Mouse (Mus musculus): ENCODE measurements at regions not wholly inside any gene's neighbourhood (a gene's known extent, or its start where the extent isn't known, plus 50 kb on each side); places are given as distances from the start of the nearest gene placed in this dataset.

DNA sequence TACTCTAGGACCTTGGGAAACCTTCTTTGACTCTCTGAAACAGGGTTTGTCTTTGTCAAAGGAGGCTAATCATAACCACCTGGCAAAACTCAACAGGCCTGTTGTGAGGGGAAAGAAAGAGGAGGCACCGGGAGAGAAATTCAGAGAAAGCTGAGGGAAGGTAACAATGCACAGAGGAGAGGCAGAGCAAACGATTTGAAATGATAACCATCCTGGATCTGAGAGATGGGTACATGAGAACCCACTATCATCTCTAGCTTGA is 108.3 kb upstream of the Zfp703 start:
- H3K4me1 ChIP-seq (ENCODE audit: insufficient read depth, low read depth, low read length) = no peaks in the 10 kb centered on the region
- ATAC-seq (ENCODE audit: extremely low read depth, insufficient number of reproducible peaks, low FRiP score, poor library complexity, severe bottlenecking) = no peak
- peaks cover 22% of the 10 kb centered on the region for H3K9me3 ChIP-seq (replicated peaks)
- no peaks in the 10 kb centered on the region for H3K36me3 ChIP-seq (replicated peaks)
- H3K27me3 ChIP-seq (ENCODE audit: insufficient read depth, low read length) = peaks cover 10% of the 10 kb centered on the region; the same call in 1 of the 2 replicates
- DNase-seq (ENCODE audit: low spot score) = no peak
- no peak overlapping the region for H3K4me3 ChIP-seq (ENCODE audit: low read depth, low read length)
- no peak for TF ChIP-seq GATA2 (IDR thresholded peaks at IDR 0.05; ENCODE audit: borderline replicate concordance, low read depth, low read length)
- TF ChIP-seq POLR2AphosphoS5 (IDR thresholded peaks at IDR 0.05; ENCODE audit: insufficient replicate concordance, low read depth, low read length) = no peak
- no peak for TF ChIP-seq GATA1 (IDR thresholded peaks at IDR 0.05; ENCODE audit: borderline replicate concordance, low read length)
- no peak for TF ChIP-seq CTCF (IDR thresholded peaks at IDR 0.05; ENCODE audit: low read depth, low read length)
- TF ChIP-seq TAL1 (conservative IDR thresholded peaks at IDR 0.05; ENCODE audit: low read depth, low read length) = no peak

GRCm38 (mm10) chr8:26871838-26872237 is 105.3 kb upstream of the Zfp703 start:
- TF ChIP-seq GATA1 (IDR thresholded peaks at IDR 0.05; ENCODE audit: borderline replicate concordance, low read length) = no peak
- TF ChIP-seq GATA2 (IDR thresholded peaks at IDR 0.05; ENCODE audit: borderline replicate concordance, low read depth, low read length) = no peak
- TF ChIP-seq CTCF (IDR thresholded peaks at IDR 0.05; ENCODE audit: low read depth, low read length) = no peak
- TF ChIP-seq POLR2AphosphoS5 (IDR thresholded peaks at IDR 0.05; ENCODE audit: insufficient replicate concordance, low read depth, low read length) = no peak
- TF ChIP-seq TAL1 (conservative IDR thresholded peaks at IDR 0.05; ENCODE audit: low read depth, low read length) = no peak
- H3K9me3 ChIP-seq (replicated peaks) = peaks cover 22% of the 10 kb centered on the region
- ATAC-seq (ENCODE audit: extremely low read depth, insufficient number of reproducible peaks, low FRiP score, poor library complexity, severe bottlenecking) = no peak

GRCm38 (mm10) chr8:26872382-26872781 is 104.7 kb upstream of the Zfp703 start:
- H3K36me3 ChIP-seq (replicated peaks) = no peaks in the 10 kb centered on the region
- H3K4me3 ChIP-seq (ENCODE audit: low read depth, low read length) = no peak overlapping the region
- no peaks in the 10 kb centered on the region for H3K4me1 ChIP-seq (ENCODE audit: insufficient read depth, low read depth, low read length)
- DNase-seq (ENCODE audit: low spot score) = no peak
- no peak for ATAC-seq (ENCODE audit: extremely low read depth, insufficient number of reproducible peaks, low FRiP score, poor library complexity, severe bottlenecking)
- H3K27me3 ChIP-seq (ENCODE audit: insufficient read depth, low read length) = peaks cover 10% of the 10 kb centered on the region
- TF ChIP-seq GATA1 (IDR thresholded peaks at IDR 0.05; ENCODE audit: borderline replicate concordance, low read length) (no peak), TAL1 (conservative IDR thresholded peaks at IDR 0.05; ENCODE audit: low read depth, low read length) (no peak), POLR2AphosphoS5 (IDR thresholded peaks at IDR 0.05; ENCODE audit: insufficient replicate concordance, low read depth, low read length) (no peak), CTCF (IDR thresholded peaks at IDR 0.05; ENCODE audit: low read depth, low read length) (no peak), GATA2 (IDR thresholded peaks at IDR 0.05; ENCODE audit: borderline replicate concordance, low read depth, low read length) (no peak)
- H3K9me3 ChIP-seq (replicated peaks) = peaks cover 22% of the 10 kb centered on the region

More at GRCm38 (mm10) chr8:26871838-26872237, 105.3 kb upstream of the Zfp703 start:
- Histone ChIP-seq H3K4me1 (ENCODE audit: insufficient read depth, low read depth, low read length) (no peaks in the 10 kb centered on the region), H3K4me3 (ENCODE audit: low read depth, low read length) (no peak overlapping the region), H3K27me3 (ENCODE audit: insufficient read depth, low read length) (peaks cover 10% of the 10 kb centered on the region), H3K36me3 (replicated peaks) (no peaks in the 10 kb centered on the region)
- DNase-seq (ENCODE audit: low spot score) = no peak

DNA sequence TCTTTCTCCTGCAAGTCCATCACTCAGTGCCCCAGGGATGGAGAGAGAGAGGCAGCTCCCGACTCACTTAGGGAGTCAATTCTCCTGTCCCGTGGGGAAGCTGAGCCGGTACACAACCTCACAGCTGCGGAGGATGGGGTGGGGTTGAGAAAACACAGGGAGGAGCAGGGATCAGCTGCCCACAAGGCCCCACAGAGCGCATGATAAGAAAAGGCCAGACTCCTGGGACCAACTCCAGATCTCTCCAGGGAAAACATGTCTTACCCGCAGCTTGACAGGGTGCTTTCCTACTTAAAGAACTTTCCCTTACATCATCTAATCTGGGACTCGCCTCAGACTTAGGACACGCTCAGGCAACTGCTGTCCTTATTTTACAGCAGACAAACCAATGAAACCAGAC is 104.3 kb upstream of the Zfp703 start:
- TF ChIP-seq TAL1 (conservative IDR thresholded peaks at IDR 0.05; ENCODE audit: low read depth, low read length) (no peak), GATA2 (IDR thresholded peaks at IDR 0.05; ENCODE audit: borderline replicate concordance, low read depth, low read length) (no peak), GATA1 (IDR thresholded peaks at IDR 0.05; ENCODE audit: borderline replicate concordance, low read length) (no peak), CTCF (IDR thresholded peaks at IDR 0.05; ENCODE audit: low read depth, low read length) (no peak), POLR2AphosphoS5 (IDR thresholded peaks at IDR 0.05; ENCODE audit: insufficient replicate concordance, low read depth, low read length) (no peak)
- no peaks in the 10 kb centered on the region for H3K36me3 ChIP-seq (replicated peaks)

DNA sequence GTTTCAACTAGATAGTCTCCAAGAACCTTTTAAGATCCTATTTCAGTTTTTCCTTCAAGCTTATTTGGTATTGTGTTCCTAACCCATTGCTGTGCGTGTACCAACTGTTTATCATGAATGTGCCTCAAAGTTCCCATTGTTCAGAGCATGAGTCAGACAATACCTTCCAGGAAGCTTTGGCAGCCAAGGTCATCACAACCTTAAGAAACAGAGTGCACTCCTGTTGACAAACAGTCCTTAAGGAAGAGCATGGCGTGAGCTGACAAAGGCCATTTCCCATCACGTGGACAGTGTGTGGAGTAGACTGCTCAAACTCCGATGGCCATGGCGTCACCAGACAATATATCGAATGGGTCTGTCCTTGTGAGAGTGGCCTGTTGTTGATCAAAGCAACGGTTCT is 96.9 kb upstream of the Zfp703 start:
- Histone ChIP-seq H3K4me3 (ENCODE audit: low read depth, low read length) (no peak overlapping the region), H3K36me3 (replicated peaks) (no peaks in the 10 kb centered on the region), H3K27me3 (ENCODE audit: insufficient read depth, low read length) (peaks cover 48% of the 10 kb centered on the region), H3K4me1 (ENCODE audit: insufficient read depth, low read depth, low read length) (no peaks in the 10 kb centered on the region), H3K9me3 (replicated peaks) (no peaks in the 10 kb centered on the region)
- DNase-seq (ENCODE audit: low spot score) (no peak), ATAC-seq (ENCODE audit: extremely low read depth, insufficient number of reproducible peaks, low FRiP score, poor library complexity, severe bottlenecking) (no peak)
- TF ChIP-seq GATA1 (IDR thresholded peaks at IDR 0.05; ENCODE audit: borderline replicate concordance, low read length) (no peak), TAL1 (conservative IDR thresholded peaks at IDR 0.05; ENCODE audit: low read depth, low read length) (no peak), GATA2 (IDR thresholded peaks at IDR 0.05; ENCODE audit: borderline replicate concordance, low read depth, low read length) (no peak), CTCF (IDR thresholded peaks at IDR 0.05; ENCODE audit: low read depth, low read length) (no peak), POLR2AphosphoS5 (IDR thresholded peaks at IDR 0.05; ENCODE audit: insufficient replicate concordance, low read depth, low read length) (no peak)

More for the DNA sequence above, 104.3 kb upstream of the Zfp703 start:
- H3K9me3 ChIP-seq (replicated peaks) = peaks cover 22% of the 10 kb centered on the region
- no peak for DNase-seq (ENCODE audit: low spot score)
- H3K4me3 ChIP-seq (ENCODE audit: low read depth, low read length) = no peak overlapping the region
- H3K27me3 ChIP-seq (ENCODE audit: insufficient read depth, low read length) = peaks cover 15% of the 10 kb centered on the region
- ATAC-seq (ENCODE audit: extremely low read depth, insufficient number of reproducible peaks, low FRiP score, poor library complexity, severe bottlenecking) = no peak
- no peaks in the 10 kb centered on the region for H3K4me1 ChIP-seq (ENCODE audit: insufficient read depth, low read depth, low read length)

DNA sequence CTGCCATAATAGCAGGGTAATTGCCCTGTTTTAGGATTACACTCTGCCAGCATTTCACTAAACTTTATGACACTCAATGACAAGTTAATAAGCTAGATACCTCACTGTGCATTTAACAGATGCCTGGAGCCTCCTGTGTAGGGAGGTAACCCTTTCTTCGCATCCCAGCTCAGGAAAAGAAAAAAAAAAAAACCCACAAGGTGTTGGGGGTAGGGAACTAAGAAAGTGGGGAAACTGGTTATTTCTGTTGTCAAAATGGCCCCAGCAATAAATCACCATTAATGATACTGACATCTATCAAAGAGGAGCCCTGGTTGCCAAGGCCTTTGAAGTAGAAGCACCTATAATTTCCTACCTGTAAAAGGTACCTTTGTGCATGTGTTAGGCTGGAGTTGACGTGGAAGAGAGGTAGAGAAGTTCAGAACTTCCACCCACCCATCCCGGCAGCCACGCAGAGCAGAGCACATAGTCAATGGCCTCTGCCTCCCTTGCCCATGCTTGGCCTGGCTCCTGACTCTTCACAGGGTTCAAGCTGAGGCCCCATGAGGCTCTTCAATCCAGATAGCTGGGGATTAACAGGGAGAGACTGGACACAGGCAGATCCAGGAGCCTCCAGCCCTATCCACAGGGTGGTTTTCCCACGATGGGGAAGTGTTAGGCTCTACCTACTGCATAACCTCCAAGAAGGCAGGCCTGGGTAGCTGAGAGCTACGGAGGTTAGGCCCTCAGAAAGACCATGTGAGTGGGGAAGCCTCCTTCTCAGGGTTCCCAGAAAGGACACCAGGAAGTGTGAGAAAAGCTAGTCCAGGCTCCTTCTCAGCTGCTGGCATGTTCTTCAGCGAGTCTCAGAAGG is 95.6 kb upstream of the Zfp703 start:
- H3K4me3 ChIP-seq (ENCODE audit: low read depth, low read length) = no peak overlapping the region
- ATAC-seq (ENCODE audit: extremely low read depth, insufficient number of reproducible peaks, low FRiP score, poor library complexity, severe bottlenecking) (no peak), DNase-seq (ENCODE audit: low spot score) (no peak)
- TF ChIP-seq POLR2AphosphoS5 (IDR thresholded peaks at IDR 0.05; ENCODE audit: insufficient replicate concordance, low read depth, low read length) = no peak
- TF ChIP-seq CTCF (IDR thresholded peaks at IDR 0.05; ENCODE audit: low read depth, low read length) = no peak
- no peak for TF ChIP-seq GATA1 (IDR thresholded peaks at IDR 0.05; ENCODE audit: borderline replicate concordance, low read length)
- TF ChIP-seq GATA2 (IDR thresholded peaks at IDR 0.05; ENCODE audit: borderline replicate concordance, low read depth, low read length) = no peak
- H3K4me1 ChIP-seq (ENCODE audit: insufficient read depth, low read depth, low read length) = no peaks in the 10 kb centered on the region
- no peaks in the 10 kb centered on the region for H3K9me3 ChIP-seq (replicated peaks)
- H3K27me3 ChIP-seq (ENCODE audit: insufficient read depth, low read length) = peaks cover 53% of the 10 kb centered on the region
- H3K36me3 ChIP-seq (replicated peaks) = no peaks in the 10 kb centered on the region
